Mouse (Mus musculus) Patski (cell line): Measurements from ENCODE around the gene Dscam. TPM values are rescaled to one million over a fixed set of nuclear protein-coding genes. Genes with fewer than 3 reads are reported as not detected.
A peak's percentile ranks its signal among the peaks of the same experiment; 100 is the strongest.
"Not testable (repeated sequence)": the region's sequence is repeated elsewhere in the genome, so short reads cannot be mapped to it uniquely, and the experiment has no call there.

Source experiments
- ATAC-seq: fragments of 100-300 bp; one replicate; pipeline ENCODE4 v1.8.0; 2021
- CTCF ChIA-PET: fragments of 350-600 bp; sonication (Branson Sonifier 250); formaldehyde crosslinking; loops from one replicate; lab custom pipeline; 2022; ENCODE audit warnings: inconsistent platforms; lab: Charles Lee
- POLR2A ChIA-PET: fragments of 350-600 bp; sonication (Branson Sonifier 250); formaldehyde crosslinking; loops from one replicate; lab custom pipeline; 2022; ENCODE audit warnings: antibody characterized with exemption, inconsistent platforms; lab: Charles Lee
- DNase-seq: peaks from one replicate; pipeline ENCODE4 v3.0.0-alpha.2; 2011; ENCODE audit warnings: low read depth, low spot score
- H3K27me3 ChIP-seq: fragments of 371-371 bp; one replicate; pipeline ENCODE4 v1.5.1; 2021
- CTCF ChIP-seq: fragments of 100-300 bp; IDR thresholded peaks from one replicate; pipeline ENCODE4 v1.5.1; 2021
- in situ Hi-C: fragments of 300-500 bp; cut with MboI; formaldehyde crosslinking; loops from 3 replicates; pipeline ENCODE4 v1.11.1; 2018; ENCODE audit warnings: low pct_unique_long_range_greater_than_20kb, mixed read lengths
- polyA plus RNA-seq: library from polyadenylated mRNA; unstranded; gene quantifications from one replicate; pipeline ENCODE4 v1.2.3, GENCODE M21; 2021

Gene Dscam
- polyA plus RNA-seq, 1 experiment from 2014 or later = 0.03 TPM

- peak; percentile 46 for TF ChIP-seq CTCF
- in situ Hi-C loops = loop anchor here (5.0 kb wide), 3 partner anchors 118 to 393 kb away; no protein-coding TSS in a partner anchor
- DNase-seq (no peak), ATAC-seq (no peak)
- no peaks in the 10 kb centered on the region for H3K27me3 ChIP-seq
- ChIA-PET CTCF (interaction anchor here (0.9 to 4.2 kb wide), 7 partner anchors 11 to 394 kb away, joined by 3 to 23 read pairs (median 3); no protein-coding TSS in a partner anchor), POLR2A (no interaction called here)
These were observed 271.2 kb downstream of the Dscam start for GRCm38 (mm10) chr16:96899329-96899728.

- DNase-seq = no peak
- no peaks in the 10 kb centered on the region for H3K27me3 ChIP-seq
- CTCF ChIA-PET = interaction anchor here (0.7 to 4.2 kb wide), 15 partner anchors 8 to 398 kb away, joined by 3 to 23 read pairs (median 3); no protein-coding TSS in a partner anchor
- POLR2A ChIA-PET = no interaction called here
- ATAC-seq = no peak
- peak; percentile 63 for TF ChIP-seq CTCF
- in situ Hi-C loops = loop anchor here (5.0 kb wide), 3 partner anchors 121 to 396 kb away; no protein-coding TSS in a partner anchor
These were observed 273.9 kb downstream of the Dscam start for GRCm38 (mm10) chr16:96896510-96897133.

GRCm38 (mm10) chr16:96888036-96888435, 282.5 kb downstream of the Dscam start:
- H3K27me3 ChIP-seq = no peaks in the 10 kb centered on the region
- in situ Hi-C loops = no loop called here
- TF ChIP-seq CTCF = no peak
- ATAC-seq = no peak
- no peak for DNase-seq
- CTCF ChIA-PET = interaction anchor here (0.9 to 3.1 kb wide), 7 partner anchors 9 to 425 kb away, joined by 3 to 23 read pairs (median 4); no protein-coding TSS in a partner anchor
- POLR2A ChIA-PET = no interaction called here

- ATAC-seq = no peak
- ChIA-PET CTCF (no interaction called here), POLR2A (no interaction called here)
- H3K27me3 ChIP-seq = no peaks in the 10 kb centered on the region
- in situ Hi-C loops = no loop called here
- TF ChIP-seq CTCF = no peak
- DNase-seq = no peak
These were observed 284.7 kb downstream of the Dscam start for GRCm38 (mm10) chr16:96885817-96886216.

- POLR2A ChIA-PET, DNase-seq, in situ Hi-C loops, ATAC-seq, H3K27me3 ChIP-seq, CTCF ChIA-PET: not testable (repeated sequence)
These were observed 286.0 kb downstream of the Dscam start for GRCm38 (mm10) chr16:96884590-96884989.

- H3K27me3 ChIP-seq = no peaks in the 10 kb centered on the region
- DNase-seq = no peak
- in situ Hi-C loops = no loop called here
- CTCF ChIA-PET = interaction anchor here (0.7 kb wide), 1 partner anchor 10 kb away, joined by 3 read pairs; no protein-coding TSS in a partner anchor
- TF ChIP-seq CTCF = no peak
- POLR2A ChIA-PET = no interaction called here
- no peak for ATAC-seq
These were observed 293.3 kb downstream of the Dscam start for GRCm38 (mm10) chr16:96877271-96877670.

GRCm38 (mm10) chr16:96872799-96873198, 297.8 kb downstream of the Dscam start:
- ChIA-PET CTCF (no interaction called here), POLR2A (no interaction called here)
- no peak for DNase-seq
- in situ Hi-C loops = no loop called here
- ATAC-seq = no peak
- H3K27me3 ChIP-seq = no peaks in the 10 kb centered on the region
- no peak for TF ChIP-seq CTCF

- ChIA-PET POLR2A (no interaction called here), CTCF (interaction anchor here (1.4 kb wide), 1 partner anchor 436 kb away, joined by 5 read pairs; no protein-coding TSS in a partner anchor)
- TF ChIP-seq CTCF = peak; percentile 19
- ATAC-seq (peak; percentile 78), DNase-seq (peak; percentile 35)
- in situ Hi-C loops = no loop called here
- no peaks in the 10 kb centered on the region for H3K27me3 ChIP-seq
These were observed 313.0 kb downstream of the Dscam start for GRCm38 (mm10) chr16:96857571-96857970.

- ChIA-PET CTCF (interaction anchor here (1.0 kb wide), 1 partner anchor 162 kb away, joined by 3 read pairs; no protein-coding TSS in a partner anchor), POLR2A (no interaction called here)
- TF ChIP-seq CTCF = no peak
- in situ Hi-C loops = no loop called here
- DNase-seq (no peak), ATAC-seq (no peak)
- no peaks in the 10 kb centered on the region for H3K27me3 ChIP-seq
These were observed 315.5 kb downstream of the Dscam start for GRCm38 (mm10) chr16:96855060-96855459.

- TF ChIP-seq CTCF = peak; percentile 69
- CTCF ChIA-PET = interaction anchor here (0.9 to 2.9 kb wide), 8 partner anchors 9 to 441 kb away, joined by 3 to 13 read pairs (median 4); no protein-coding TSS in a partner anchor
- in situ Hi-C loops = loop anchor here (5.0 kb wide), 1 partner anchor 440 kb away; no protein-coding TSS in a partner anchor
- ATAC-seq (no peak), DNase-seq (no peak)
- peaks cover 7% of the 10 kb centered on the region for H3K27me3 ChIP-seq
- POLR2A ChIA-PET = no interaction called here
These were observed 318.2 kb downstream of the Dscam start for GRCm38 (mm10) chr16:96852383-96852782.

GRCm38 (mm10) chr16:96848916-96849315, 321.6 kb downstream of the Dscam start:
- no peak for DNase-seq
- ChIA-PET CTCF (no interaction called here), POLR2A (no interaction called here)
- ATAC-seq = no peak
- no peak for TF ChIP-seq CTCF
- in situ Hi-C loops = no loop called here
- H3K27me3 ChIP-seq = peaks cover 7% of the 10 kb centered on the region
